Mouse (Mus musculus): Measurements from ENCODE around the gene R3hcc1l.

DNA sequence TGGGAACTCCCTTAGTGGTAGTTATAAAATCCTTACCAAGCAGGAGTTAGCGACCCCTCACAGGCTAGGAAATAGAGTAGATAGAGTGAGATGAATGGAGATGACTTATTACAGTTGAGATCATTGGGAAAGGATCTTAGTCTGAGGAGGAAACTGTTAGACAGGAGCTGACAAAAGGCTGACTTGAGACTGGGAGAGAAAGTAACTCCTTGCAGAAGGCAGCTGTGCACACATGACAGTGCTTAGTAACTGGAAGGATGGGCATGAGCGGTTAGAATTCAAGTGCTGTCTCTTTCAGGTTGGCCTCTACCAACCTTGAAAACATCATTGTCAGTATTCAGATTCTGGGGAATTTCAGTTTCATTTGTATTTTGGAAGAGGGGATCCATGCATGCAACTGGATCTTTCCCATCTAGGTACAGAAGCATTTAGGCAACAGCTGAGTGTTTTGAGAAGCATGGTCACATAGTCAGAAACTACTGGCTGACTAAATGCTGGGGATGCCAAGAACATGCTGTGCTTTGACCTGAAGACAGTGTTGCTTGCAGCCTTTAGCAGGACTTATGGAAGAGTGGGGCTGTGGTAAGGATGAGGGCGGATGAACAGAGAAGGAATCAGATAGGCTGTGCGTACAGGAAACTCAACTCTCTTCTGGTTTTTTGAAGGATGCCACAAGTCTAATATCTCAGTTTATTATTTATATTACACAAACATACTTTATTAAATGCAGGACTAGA, 47.9 kb downstream of the R3hcc1l start:
- no peak for TF ChIP-seq EP300 (IDR thresholded peaks at IDR 0.05; ENCODE audit: low read depth)
- no peak for TF ChIP-seq CTCF (IDR thresholded peaks at IDR 0.05; ENCODE audit: low read depth)

Data from liver, embryonic 14.5 days (tissue).